Mouse (Mus musculus): ENCODE results near the gene Pnma1. TPM values are rescaled to one million over a fixed set of nuclear protein-coding genes. Genes with fewer than 3 reads are reported as not detected.

Gene Pnma1
- polyA plus RNA-seq (2012; ENCODE audit: insufficient read depth, low replicate concordance): 0.04 TPM in 1 of 2 replicates, not detected in the other

DNA sequence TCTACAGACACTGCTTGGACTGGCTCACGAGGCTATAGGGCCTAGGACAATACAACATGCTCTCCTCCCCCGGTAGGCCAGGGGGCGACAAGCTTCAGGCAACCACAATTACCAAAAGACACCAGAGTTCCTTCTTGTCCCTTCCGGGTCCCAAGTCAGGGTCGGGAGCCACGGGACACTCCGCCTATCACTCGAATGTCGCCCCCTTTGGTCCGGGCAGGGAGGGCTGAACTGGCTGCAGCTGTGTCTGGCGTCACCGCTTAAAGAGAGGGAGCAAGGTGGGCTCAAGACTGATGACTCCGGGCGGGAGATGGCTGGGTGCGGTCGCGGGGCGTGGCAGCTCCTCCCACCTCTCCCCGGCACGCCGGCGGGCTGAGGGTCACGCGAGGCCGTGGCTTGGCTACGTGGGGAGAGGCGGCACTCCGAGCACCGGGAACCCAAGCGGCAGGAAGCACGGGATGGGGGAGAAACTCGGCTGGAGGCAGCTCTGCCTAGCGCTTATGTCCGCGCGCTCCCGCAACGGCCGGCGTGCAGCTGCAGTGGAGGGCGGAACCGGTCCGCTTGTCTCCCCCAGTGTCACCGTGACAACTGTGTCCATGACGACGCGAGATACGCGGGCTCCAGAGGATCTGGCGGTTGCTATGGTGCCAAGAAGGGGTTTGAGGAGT, at the start of gene Pnma1:
Gene Pnma1, minus strand, starts transcription at position 536 of the 668 bp plus-strand sequence.
- TF ChIP-seq FLI1 (IDR thresholded peaks at IDR 0.05; ENCODE audit: low read length) (no peak), GATA1 (IDR thresholded peaks at IDR 0.05; ENCODE audit: borderline replicate concordance, low read length) (no peak)
- peaks cover 66% of the 10 kb centered on the region for H3K36me3 ChIP-seq (replicated peaks; ENCODE audit: low read length)
- H3K27me3 ChIP-seq (replicated peaks): no peaks in the 10 kb centered on the region
- peak within 1 kb of the TSS; percentile 42 for H3K4me3 ChIP-seq (replicated peaks)
- H3K4me1 ChIP-seq: peaks cover 24% of the 10 kb centered on the region
- no peaks in the 10 kb centered on the region for H3K9me3 ChIP-seq

DNA sequence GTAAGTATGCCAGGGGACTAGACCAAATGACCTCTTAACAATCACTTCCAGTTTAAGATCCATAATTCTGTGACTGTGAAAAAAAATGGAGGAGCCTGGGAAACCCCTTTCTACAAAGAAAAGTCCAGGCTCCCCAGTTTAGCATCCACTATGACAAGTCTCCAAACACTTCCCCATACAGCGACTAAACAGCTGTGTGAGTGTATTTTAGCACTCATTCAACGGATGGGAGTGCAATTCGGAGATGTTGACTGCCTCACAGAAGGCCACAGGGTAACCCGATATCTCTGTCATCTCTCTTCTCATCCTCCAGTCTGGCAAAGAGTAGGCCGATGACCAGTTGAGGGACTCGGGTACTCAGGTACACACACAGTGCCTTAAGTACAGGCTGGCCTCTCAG, 46.9 kb upstream of the Pnma1 start:
- H3K4me3 ChIP-seq (replicated peaks): peak overlapping the region; percentile 96
- H3K4me1 ChIP-seq: peaks cover 72% of the 10 kb centered on the region
- H3K36me3 ChIP-seq (replicated peaks; ENCODE audit: low read length): peaks cover 43% of the 10 kb centered on the region
- H3K27me3 ChIP-seq (replicated peaks): no peaks in the 10 kb centered on the region
- TF ChIP-seq FLI1 (IDR thresholded peaks at IDR 0.05; ENCODE audit: low read length) (no peak), GATA1 (IDR thresholded peaks at IDR 0.05; ENCODE audit: borderline replicate concordance, low read length) (no peak)
- no peaks in the 10 kb centered on the region for H3K9me3 ChIP-seq

DNA sequence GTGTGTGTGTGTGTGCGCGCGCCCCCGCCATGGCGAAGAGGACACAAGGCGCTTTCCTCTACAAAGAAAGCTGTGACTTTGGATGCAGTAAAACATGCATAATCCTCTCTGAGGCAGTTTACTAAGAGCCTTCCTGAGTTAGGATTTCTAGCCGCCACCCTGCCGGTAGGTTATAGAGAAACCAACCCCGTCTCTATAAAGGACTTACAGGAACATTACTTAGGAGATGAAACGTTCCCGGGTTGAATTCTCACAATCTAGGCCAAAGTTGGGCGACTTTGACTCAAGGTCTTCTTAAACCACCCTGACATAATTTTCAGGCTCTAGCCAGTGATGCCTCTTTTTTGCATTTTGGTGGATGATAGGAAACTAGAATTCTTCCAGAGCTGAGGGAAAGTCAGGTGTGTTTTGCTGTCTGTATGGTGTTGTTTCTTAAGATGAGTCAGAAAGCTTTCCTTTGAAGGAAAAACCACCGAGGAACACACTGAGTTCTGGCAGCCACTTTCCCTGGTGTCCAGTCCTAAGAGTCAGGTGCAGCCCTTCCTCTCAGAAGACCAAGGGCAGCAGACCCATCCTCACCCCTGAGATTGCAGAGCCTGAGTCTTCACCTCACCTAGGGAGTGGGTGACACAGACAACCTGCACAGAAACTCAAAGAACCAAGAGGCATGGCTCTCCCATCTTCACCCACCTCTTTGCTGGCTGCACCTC, 46.3 kb upstream of the Pnma1 start:
- Histone ChIP-seq H3K4me3 (replicated peaks) (peak overlapping the region; percentile 96), H3K4me1 (peaks cover 79% of the 10 kb centered on the region), H3K36me3 (replicated peaks; ENCODE audit: low read length) (peaks cover 44% of the 10 kb centered on the region), H3K27me3 (replicated peaks) (no peaks in the 10 kb centered on the region), H3K9me3 (no peaks in the 10 kb centered on the region)
- TF ChIP-seq FLI1 (IDR thresholded peaks at IDR 0.05; ENCODE audit: low read length): no peak
- no peak for TF ChIP-seq GATA1 (IDR thresholded peaks at IDR 0.05; ENCODE audit: borderline replicate concordance, low read length)

DNA sequence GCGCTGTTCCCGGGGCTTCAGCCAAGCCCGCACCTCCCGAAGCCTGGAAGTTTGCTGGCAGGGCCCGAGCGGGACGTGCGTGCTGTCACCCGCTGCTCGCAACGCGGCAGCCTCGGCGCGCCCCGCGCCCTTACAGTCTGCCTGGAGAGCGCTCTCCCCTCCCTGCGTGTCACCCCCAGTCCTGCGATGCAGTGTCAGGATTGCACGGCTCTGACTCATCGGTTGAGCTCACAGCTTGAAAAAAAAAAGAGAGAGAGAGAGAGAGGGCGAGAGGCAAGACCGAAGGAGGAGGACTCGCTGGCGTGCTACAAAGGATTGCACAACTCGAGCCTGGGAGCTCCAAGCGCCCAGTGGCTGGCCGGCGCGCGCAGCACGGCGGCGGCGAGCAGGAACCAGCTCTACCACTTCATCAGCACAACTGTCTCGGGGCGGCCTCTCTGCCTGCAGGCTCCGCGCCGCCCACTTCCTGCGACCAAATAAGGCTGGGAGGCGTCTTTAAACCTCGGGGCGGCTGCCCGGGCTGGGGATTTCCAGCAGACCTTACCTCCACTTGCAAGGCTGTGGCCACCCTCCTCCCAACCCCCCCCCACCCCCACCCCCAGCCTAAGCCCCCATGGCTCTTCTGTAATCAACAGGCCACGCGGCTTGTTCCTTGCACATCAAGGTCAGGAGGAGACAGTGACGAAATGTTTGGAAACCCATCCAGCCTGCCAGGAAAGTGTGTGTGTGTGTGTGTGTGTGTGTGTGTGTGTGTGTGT, 45.5 kb upstream of the Pnma1 start:
- peaks cover 81% of the 10 kb centered on the region for H3K4me1 ChIP-seq
- H3K27me3 ChIP-seq (replicated peaks): no peaks in the 10 kb centered on the region
- no peaks in the 10 kb centered on the region for H3K9me3 ChIP-seq
- peak overlapping the region; percentile 96 for H3K4me3 ChIP-seq (replicated peaks)
- TF ChIP-seq FLI1 (IDR thresholded peaks at IDR 0.05; ENCODE audit: low read length): no peak
- no peak for TF ChIP-seq GATA1 (IDR thresholded peaks at IDR 0.05; ENCODE audit: borderline replicate concordance, low read length)
- H3K36me3 ChIP-seq (replicated peaks; ENCODE audit: low read length): peaks cover 47% of the 10 kb centered on the region

DNA sequence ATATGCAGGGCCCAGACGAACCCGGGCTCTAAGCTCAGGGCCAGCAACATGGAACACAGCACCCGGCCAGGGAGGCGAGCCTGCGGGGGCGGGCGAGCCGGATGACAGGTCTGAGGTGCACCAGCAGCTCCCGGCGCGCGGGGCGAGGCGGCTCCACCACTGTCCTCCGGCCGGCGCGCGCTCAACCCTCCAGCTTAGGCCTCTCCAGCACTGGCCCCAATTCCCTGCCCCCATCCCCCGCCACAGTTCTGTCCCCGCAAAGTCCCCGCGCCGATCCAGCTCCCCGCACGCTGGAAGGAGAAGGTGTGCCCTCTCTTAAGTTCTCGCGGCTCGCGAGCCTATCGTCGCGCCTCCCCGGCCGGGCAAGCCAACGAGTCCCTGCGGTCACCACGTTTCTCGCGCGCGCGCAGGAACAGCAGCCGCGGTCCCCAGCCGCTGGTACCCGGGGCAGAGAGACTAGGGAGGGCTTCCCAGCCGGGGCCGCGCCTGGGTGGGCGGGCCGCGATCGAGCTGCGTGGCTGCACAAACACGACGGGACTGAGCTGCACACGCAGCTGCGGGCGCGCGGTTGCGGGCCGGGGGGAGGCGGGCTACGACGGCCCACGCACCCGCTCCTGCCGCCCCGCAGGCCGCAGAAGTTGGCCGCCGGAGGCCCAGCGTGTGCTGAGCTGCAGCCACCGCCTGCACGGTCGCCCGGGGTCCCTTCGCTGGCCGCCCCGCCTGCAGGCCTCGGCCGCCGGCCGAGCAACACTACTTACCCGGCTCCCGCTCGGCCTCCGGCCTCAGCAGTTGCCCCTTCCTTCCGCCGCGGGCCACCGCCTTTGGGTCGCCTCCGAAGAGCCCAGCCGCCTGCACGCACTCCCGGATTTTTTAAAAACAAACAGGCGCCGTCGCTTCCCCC, 44.7 kb upstream of the Pnma1 start:
- H3K4me1 ChIP-seq: peaks cover 84% of the 10 kb centered on the region
- TF ChIP-seq FLI1 (IDR thresholded peaks at IDR 0.05; ENCODE audit: low read length): no peak
- no peak for TF ChIP-seq GATA1 (IDR thresholded peaks at IDR 0.05; ENCODE audit: borderline replicate concordance, low read length)
- H3K27me3 ChIP-seq (replicated peaks): no peaks in the 10 kb centered on the region
- H3K9me3 ChIP-seq: no peaks in the 10 kb centered on the region
- peaks cover 45% of the 10 kb centered on the region for H3K36me3 ChIP-seq (replicated peaks; ENCODE audit: low read length)
- peak overlapping the region; percentile 96 for H3K4me3 ChIP-seq (replicated peaks)

DNA sequence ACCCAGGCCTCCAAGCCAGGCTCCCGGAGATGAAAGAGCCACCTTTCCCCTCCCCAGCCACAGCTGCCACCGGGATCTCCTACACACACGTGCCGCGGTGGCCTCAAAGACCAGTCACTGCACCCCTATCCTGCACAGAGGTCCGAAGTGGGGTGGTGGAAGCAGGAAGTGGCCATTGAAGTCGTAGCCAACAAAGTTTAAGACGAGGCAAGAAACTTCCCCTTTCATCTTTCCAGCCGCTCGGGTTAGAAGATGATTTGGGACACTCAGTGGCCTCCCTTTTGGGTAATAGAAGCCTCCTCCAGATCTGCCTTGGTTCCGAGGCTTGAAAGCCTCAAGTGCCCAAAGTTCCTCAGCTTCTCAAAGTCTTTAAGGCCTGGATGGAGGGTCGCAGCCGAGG, 44.0 kb upstream of the Pnma1 start:
- Histone ChIP-seq H3K27me3 (replicated peaks) (no peaks in the 10 kb centered on the region), H3K4me1 (peaks cover 85% of the 10 kb centered on the region), H3K36me3 (replicated peaks; ENCODE audit: low read length) (peaks cover 48% of the 10 kb centered on the region), H3K4me3 (replicated peaks) (peak overlapping the region; percentile 96), H3K9me3 (no peaks in the 10 kb centered on the region)
- no peak for TF ChIP-seq GATA1 (IDR thresholded peaks at IDR 0.05; ENCODE audit: borderline replicate concordance, low read length)
- no peak for TF ChIP-seq FLI1 (IDR thresholded peaks at IDR 0.05; ENCODE audit: low read length)

DNA sequence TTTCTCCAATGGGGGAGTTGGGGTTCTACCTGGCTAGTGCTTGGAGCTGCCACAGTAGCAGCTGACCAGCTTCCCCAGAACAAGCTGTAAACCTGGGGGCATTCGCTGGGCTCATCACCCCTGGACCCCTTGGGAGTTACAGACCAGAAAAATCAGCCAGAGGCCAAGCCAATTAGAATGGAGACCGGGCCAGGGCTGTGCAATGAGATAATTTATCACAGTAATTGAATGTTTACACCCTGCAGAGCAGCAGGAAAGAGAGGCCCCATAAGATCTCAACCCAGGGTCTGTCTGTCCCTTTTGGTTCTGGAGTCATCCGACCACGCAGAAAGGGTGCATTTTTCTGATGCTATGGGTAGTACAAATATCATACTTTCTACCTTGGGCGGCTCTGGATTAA, 43.5 kb upstream of the Pnma1 start:
- Histone ChIP-seq H3K4me3 (replicated peaks) (peak overlapping the region; percentile 96), H3K27me3 (replicated peaks) (no peaks in the 10 kb centered on the region), H3K4me1 (peaks cover 85% of the 10 kb centered on the region), H3K9me3 (peaks cover under 1% of the 10 kb centered on the region; the same call in 1 of the 2 replicates), H3K36me3 (replicated peaks; ENCODE audit: low read length) (peaks cover 50% of the 10 kb centered on the region)
- no peak for TF ChIP-seq FLI1 (IDR thresholded peaks at IDR 0.05; ENCODE audit: low read length)
- no peak for TF ChIP-seq GATA1 (IDR thresholded peaks at IDR 0.05; ENCODE audit: borderline replicate concordance, low read length)

DNA sequence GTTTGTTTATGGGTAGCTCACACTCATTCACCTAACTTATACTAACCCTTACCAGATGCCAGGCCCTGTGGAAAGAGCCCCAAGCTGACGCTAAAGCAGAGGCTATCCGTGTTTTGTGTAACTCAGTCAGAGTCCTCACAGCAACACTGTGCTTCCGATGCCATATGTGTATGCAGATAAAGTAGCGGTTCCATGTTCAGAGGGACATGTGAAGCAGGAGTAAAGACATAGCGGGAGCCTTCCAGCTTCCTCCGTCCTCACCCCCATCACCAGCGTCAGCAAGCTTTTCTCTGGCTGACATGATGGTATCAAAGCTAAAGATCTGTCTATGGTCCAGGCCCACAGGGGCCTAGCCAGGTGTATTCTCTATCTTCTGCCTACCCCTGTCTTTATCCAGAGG, 42.9 kb upstream of the Pnma1 start:
- TF ChIP-seq FLI1 (IDR thresholded peaks at IDR 0.05; ENCODE audit: low read length) (no peak), GATA1 (IDR thresholded peaks at IDR 0.05; ENCODE audit: borderline replicate concordance, low read length) (no peak)
- Histone ChIP-seq H3K27me3 (replicated peaks) (no peaks in the 10 kb centered on the region), H3K4me3 (replicated peaks) (peak overlapping the region; percentile 96), H3K4me1 (peaks cover 85% of the 10 kb centered on the region), H3K9me3 (peaks cover 6% of the 10 kb centered on the region), H3K36me3 (replicated peaks; ENCODE audit: low read length) (peaks cover 51% of the 10 kb centered on the region)

Data from megakaryocyte, embryonic 14.5 days (primary cell).